Mouse (Mus musculus) lung, adult 2 months (tissue): ENCODE measurements around the gene Tmem150a.

Experiments used
- CTCF ChIP-seq: fragments of 200-500 bp; IDR thresholded peaks from 2 replicates; pipeline ENCODE4 v1.5.1; 2011; ENCODE audit warnings: mild to moderate bottlenecking, low read length, control low read depth; ENCODE audit not compliant: insufficient read depth
- POLR2A ChIP-seq: fragments of 200-500 bp; IDR thresholded peaks from 2 replicates; pipeline ENCODE4 v1.6.1; 2011; ENCODE audit warnings: low read depth, mild to moderate bottlenecking, control low read depth, low read length, borderline replicate concordance; ENCODE audit errors: extremely low read depth

GRCm38 (mm10) chr6:72385258-72385657, 30.0 kb downstream of the Tmem150a start:
- TF ChIP-seq CTCF, result no peak
- TF ChIP-seq POLR2A, result no peak
